Mouse (Mus musculus) thymus, adult 2 months (tissue): Measurements from ENCODE around the gene Rack1. TPM values are rescaled to one million over a fixed set of nuclear protein-coding genes. Genes with fewer than 3 reads are reported as not detected.
"Not testable (repeated sequence)": the region's sequence is repeated elsewhere in the genome, so short reads cannot be mapped to it uniquely, and the experiment has no call there.

Experiments
- DNase-seq: peaks from one replicate; pipeline ENCODE4 v3.0.0; 2021
- H3K27ac ChIP-seq: fragments of 200-500 bp; 2 replicates; pipeline ENCODE4 v1.5.1; 2012; ENCODE audit warnings: low read length, control low read depth; ENCODE audit not compliant: control insufficient read depth, insufficient read depth
- H3K27me3 ChIP-seq: fragments of 200-500 bp; 2 replicates; pipeline ENCODE4 v1.6.1; 2012; ENCODE audit warnings: mild to moderate bottlenecking, low read length, moderate library complexity, mixed read lengths; ENCODE audit not compliant: control insufficient read depth, insufficient read depth
- H3K36me3 ChIP-seq: fragments of 200-500 bp; 2 replicates; pipeline ENCODE4 v1.6.1; 2012; ENCODE audit warnings: mild to moderate bottlenecking, low read length, moderate library complexity; ENCODE audit not compliant: control insufficient read depth, insufficient read depth
- H3K4me1 ChIP-seq: fragments of 200-500 bp; replicated peaks from 2 replicates; pipeline ENCODE4 v1.6.1; 2012; ENCODE audit warnings: low read length; ENCODE audit not compliant: control insufficient read depth, insufficient read depth
- H3K4me3 ChIP-seq: fragments of 200-500 bp; 2 replicates; pipeline ENCODE4 v1.5.1; 2012; ENCODE audit warnings: mild to moderate bottlenecking, low read length, control low read depth, moderate library complexity; ENCODE audit not compliant: control insufficient read depth, insufficient read depth
- CTCF ChIP-seq: fragments of 200-500 bp; IDR thresholded peaks from 2 replicates; pipeline ENCODE4 v1.5.1; 2012; ENCODE audit warnings: mild to moderate bottlenecking, control low read depth, low read length, moderate library complexity, borderline replicate concordance; ENCODE audit not compliant: control insufficient read depth, poor library complexity, insufficient read depth; ENCODE audit errors: extremely low read depth
- POLR2A ChIP-seq: fragments of 200-500 bp; IDR thresholded peaks from 2 replicates; pipeline ENCODE4 v1.6.1; 2012; ENCODE audit warnings: mild to moderate bottlenecking, low read length, control low read depth, moderate library complexity; ENCODE audit not compliant: control insufficient read depth, poor library complexity, insufficient read depth; ENCODE audit errors: extremely low read depth
- WGBS: fragments of 180-500 bp; shearing (Covaris S2); methylation state at CpG from one replicate; pipeline ENCODE4 v1.1.7; 2018; 5-methylcytosine and 5-hydroxymethylcytosine counted together
- polyA plus RNA-seq: library from polyadenylated mRNA; depleted of rRNA; stranded (reverse); fragments of >200 nt; gene quantifications from 2 replicates; pipeline ENCODE4 v1.2.3, GENCODE M21; 2012

The Rack1 gene
- polyA plus RNA-seq, 1 experiment: 3,990 TPM

GRCm38 (mm10) chr11:48843202-48843601 lies 43.1 kb downstream of the Rack1 start:
- no peak overlapping the region for H3K4me3 ChIP-seq
- no peak overlapping the region for H3K27ac ChIP-seq
- no peak for TF ChIP-seq CTCF
- TF ChIP-seq POLR2A: no peak
- 94% methylated on average over 11 of the region's 11 CpGs for WGBS
- no peaks in the 10 kb centered on the region for H3K27me3 ChIP-seq
- peaks cover 6% of the 10 kb centered on the region for H3K4me1 ChIP-seq
- DNase-seq: no peak
- H3K36me3 ChIP-seq: no peaks in the 10 kb centered on the region

- Histone ChIP-seq H3K4me3 (no peak overlapping the region), H3K36me3 (no peaks in the 10 kb centered on the region), H3K27me3 (no peaks in the 10 kb centered on the region), H3K4me1 (no peaks in the 10 kb centered on the region; the same call in 1 of the 2 replicates), H3K27ac (no peak overlapping the region)
- WGBS: 85% methylated on average over 6 of the region's 6 CpGs
- DNase-seq: no peak
- TF ChIP-seq CTCF (no peak), POLR2A (no peak)
These were observed 44.2 kb downstream of the Rack1 start for GRCm38 (mm10) chr11:48844309-48844708.

DNA sequence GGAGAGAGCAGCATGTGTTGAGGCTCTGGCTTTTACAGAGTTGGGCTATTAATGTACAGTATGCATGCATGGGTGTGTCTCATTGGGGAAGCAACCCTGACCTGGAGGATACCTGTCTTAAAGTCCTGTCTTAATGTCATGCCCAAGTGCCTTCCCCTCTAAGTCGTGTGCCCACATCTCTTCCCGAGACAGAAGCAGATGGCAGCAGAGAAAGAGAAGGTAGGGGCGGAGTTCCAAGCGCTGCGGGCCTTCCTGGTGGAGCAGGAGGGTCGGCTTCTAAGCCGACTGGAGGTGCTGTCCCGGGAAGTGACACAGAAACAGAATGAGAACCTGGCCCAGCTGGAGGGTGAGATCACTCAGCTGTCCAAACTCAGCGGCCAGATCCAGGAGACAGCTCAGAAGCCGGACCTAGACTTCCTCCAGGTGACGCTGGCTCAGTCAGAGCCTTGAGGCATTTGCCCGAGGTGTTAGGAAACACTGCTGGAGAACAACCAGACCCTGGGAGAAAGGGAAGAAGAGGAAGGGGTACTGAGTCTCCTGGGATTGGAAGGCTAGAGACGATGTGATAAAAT lies 45.2 kb downstream of the Rack1 start:
- Histone ChIP-seq H3K36me3 (no peaks in the 10 kb centered on the region), H3K27me3 (no peaks in the 10 kb centered on the region), H3K4me3 (no peak overlapping the region), H3K27ac (no peak overlapping the region), H3K4me1 (no peaks in the 10 kb centered on the region; the same call in 1 of the 2 replicates)
- no peak for DNase-seq
- TF ChIP-seq POLR2A (no peak), CTCF (no peak)
- WGBS: 81% methylated on average over 13 of the region's 13 CpGs

GRCm38 (mm10) chr11:48846362-48846761 lies 46.2 kb downstream of the Rack1 start:
- H3K27me3 ChIP-seq, H3K4me1 ChIP-seq, DNase-seq, H3K36me3 ChIP-seq, H3K27ac ChIP-seq, H3K4me3 ChIP-seq: not testable (repeated sequence)
- 87% methylated on average over 2 of the region's 2 CpGs for WGBS

DNA sequence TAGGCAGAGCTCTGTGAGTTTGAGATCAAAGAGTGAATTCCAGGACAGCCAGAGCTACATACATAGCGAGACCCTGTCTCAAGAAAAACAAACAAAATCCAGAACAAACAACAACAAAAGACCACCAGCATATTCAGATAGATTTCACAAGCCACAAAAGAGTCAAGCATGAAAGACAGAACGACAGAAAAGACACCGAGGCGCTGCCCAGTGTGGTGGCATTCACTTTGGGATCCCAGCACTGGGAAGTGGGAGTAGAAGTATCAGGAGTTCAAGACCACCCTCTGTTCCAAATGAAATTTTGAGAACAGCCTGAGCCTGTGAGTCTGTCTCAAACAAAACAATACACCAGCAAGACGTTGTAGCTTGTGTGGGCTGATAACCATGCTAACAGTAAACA lies 46.7 kb downstream of the Rack1 start:
- H3K27me3 ChIP-seq: no peaks in the 10 kb centered on the region
- DNase-seq: no peak
- no peak overlapping the region for H3K27ac ChIP-seq
- H3K36me3 ChIP-seq: no peaks in the 10 kb centered on the region
- H3K4me1 ChIP-seq: no peaks in the 10 kb centered on the region; the same call in 1 of the 2 replicates
- WGBS: 87% methylated on average over 5 of the region's 5 CpGs
- TF ChIP-seq POLR2A (no peak), CTCF (no peak)
- H3K4me3 ChIP-seq: no peak overlapping the region

GRCm38 (mm10) chr11:48850240-48850639 lies 50.1 kb downstream of the Rack1 start:
- 89% methylated on average over 2 of the region's 2 CpGs for WGBS
- Histone ChIP-seq H3K4me1 (peaks cover 16% of the 10 kb centered on the region), H3K36me3 (no peaks in the 10 kb centered on the region), H3K27me3 (no peaks in the 10 kb centered on the region), H3K27ac (no peak overlapping the region), H3K4me3 (no peak overlapping the region)
- DNase-seq: no peak
- no peak for TF ChIP-seq CTCF
- TF ChIP-seq POLR2A: no peak
